Mouse (Mus musculus): ENCODE data around the gene Alox15.

- no peak for TF ChIP-seq CTCF (IDR thresholded peaks at IDR 0.05; ENCODE audit: low read depth, low read length)
- TF ChIP-seq POLR2A (IDR thresholded peaks at IDR 0.05; ENCODE audit: insufficient read depth, low read length) = no peak
- TF ChIP-seq EP300 (IDR thresholded peaks at IDR 0.05; ENCODE audit: insufficient read depth, low read depth, low read length) = no peak
Observed at GRCm38 (mm10) chr11:70322528-70322927, 29.3 kb downstream of the Alox15 start, which contains the start of gene Alox12e.

All from ES-Bruce4 (cell line).